Mouse (Mus musculus): ENCODE measurements around the gene Ttc7b. TPM values are rescaled to one million over a fixed set of nuclear protein-coding genes. Genes with fewer than 3 reads are reported as not detected.

Ttc7b gene
- polyA plus RNA-seq, 1 experiment = 149 TPM

DNA sequence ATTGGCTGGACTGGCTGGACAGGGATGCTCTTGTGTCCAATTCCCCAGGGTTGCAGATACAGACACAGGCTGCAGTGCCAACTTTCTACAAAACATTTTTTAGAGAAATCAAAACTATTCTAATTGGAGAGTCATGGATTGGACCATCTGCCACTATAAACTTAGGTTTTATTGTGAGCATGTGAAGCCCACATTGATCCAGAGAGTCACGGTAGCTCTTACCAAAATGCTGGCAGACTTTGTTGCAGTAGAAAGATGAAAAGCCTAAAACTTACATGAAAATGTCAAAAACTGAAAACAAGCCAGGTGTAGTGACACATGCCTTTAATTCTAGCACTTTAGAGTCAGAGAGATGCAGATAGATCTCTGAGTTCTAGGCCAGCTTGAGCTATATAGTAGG lies 84.9 kb downstream of the Ttc7b start:
- WGBS = 61% methylated on average over 1 of the region's 1 CpGs
- Histone ChIP-seq H3K4me3 (replicated peaks; ENCODE audit: insufficient read depth, low read depth, low read length) (no peak overlapping the region), H3K4me1 (ENCODE audit: control insufficient read depth, insufficient read depth, low read length) (no peaks in the 10 kb centered on the region), H3K27me3 (ENCODE audit: control insufficient read depth, insufficient read depth, low read length) (no peaks in the 10 kb centered on the region), H3K27ac (ENCODE audit: insufficient read depth, low read length) (no peak overlapping the region)
- no peak for DNase-seq
- no peak for TF ChIP-seq POLR2A (IDR thresholded peaks at IDR 0.05; ENCODE audit: borderline replicate concordance, insufficient read depth, low read length)
- no peak for TF ChIP-seq CTCF (IDR thresholded peaks at IDR 0.05; ENCODE audit: borderline replicate concordance, insufficient read depth, low read depth, low read length)

GRCm38 (mm10) chr12:100431830-100432229 lies 88.8 kb downstream of the Ttc7b start:
- Histone ChIP-seq H3K27me3 (ENCODE audit: control insufficient read depth, insufficient read depth, low read length) (no peaks in the 10 kb centered on the region), H3K4me3 (replicated peaks; ENCODE audit: insufficient read depth, low read depth, low read length) (no peak overlapping the region), H3K27ac (ENCODE audit: insufficient read depth, low read length) (no peak overlapping the region), H3K4me1 (ENCODE audit: control insufficient read depth, insufficient read depth, low read length) (peaks cover 7% of the 10 kb centered on the region; the same call in 1 of the 2 replicates)
- DNase-seq = no peak
- WGBS = 94% methylated on average over 6 of the region's 6 CpGs
- no peak for TF ChIP-seq POLR2A (IDR thresholded peaks at IDR 0.05; ENCODE audit: borderline replicate concordance, insufficient read depth, low read length)
- no peak for TF ChIP-seq CTCF (IDR thresholded peaks at IDR 0.05; ENCODE audit: borderline replicate concordance, insufficient read depth, low read depth, low read length)

- WGBS = 40% methylated on average over 6 of the region's 6 CpGs
- Histone ChIP-seq H3K27me3 (ENCODE audit: control insufficient read depth, insufficient read depth, low read length) (no peaks in the 10 kb centered on the region), H3K4me3 (replicated peaks; ENCODE audit: insufficient read depth, low read depth, low read length) (no peak overlapping the region), H3K27ac (ENCODE audit: insufficient read depth, low read length) (peak overlapping the region; percentile 51; the same call in 1 of the 2 replicates), H3K4me1 (ENCODE audit: control insufficient read depth, insufficient read depth, low read length) (peaks cover 15% of the 10 kb centered on the region; the same call in 1 of the 2 replicates)
- TF ChIP-seq CTCF (IDR thresholded peaks at IDR 0.05; ENCODE audit: borderline replicate concordance, insufficient read depth, low read depth, low read length) (no peak), POLR2A (IDR thresholded peaks at IDR 0.05; ENCODE audit: borderline replicate concordance, insufficient read depth, low read length) (no peak)
- peak; percentile 41 to 55 for DNase-seq
Observed at GRCm38 (mm10) chr12:100429414-100430114, 91.1 kb downstream of the Ttc7b start.

GRCm38 (mm10) chr12:100428183-100428582 lies 92.4 kb downstream of the Ttc7b start:
- Histone ChIP-seq H3K27ac (ENCODE audit: insufficient read depth, low read length) (no peak overlapping the region), H3K4me3 (replicated peaks; ENCODE audit: insufficient read depth, low read depth, low read length) (no peak overlapping the region), H3K27me3 (ENCODE audit: control insufficient read depth, insufficient read depth, low read length) (no peaks in the 10 kb centered on the region), H3K4me1 (ENCODE audit: control insufficient read depth, insufficient read depth, low read length) (peaks cover 15% of the 10 kb centered on the region; the same call in 1 of the 2 replicates)
- DNase-seq = no peak
- TF ChIP-seq CTCF (IDR thresholded peaks at IDR 0.05; ENCODE audit: borderline replicate concordance, insufficient read depth, low read depth, low read length) = no peak
- no peak for TF ChIP-seq POLR2A (IDR thresholded peaks at IDR 0.05; ENCODE audit: borderline replicate concordance, insufficient read depth, low read length)
- 98% methylated on average over 4 of the region's 4 CpGs for WGBS

GRCm38 (mm10) chr12:100426212-100426611 lies 94.4 kb downstream of the Ttc7b start:
- H3K27ac ChIP-seq (ENCODE audit: insufficient read depth, low read length) = no peak overlapping the region

DNA sequence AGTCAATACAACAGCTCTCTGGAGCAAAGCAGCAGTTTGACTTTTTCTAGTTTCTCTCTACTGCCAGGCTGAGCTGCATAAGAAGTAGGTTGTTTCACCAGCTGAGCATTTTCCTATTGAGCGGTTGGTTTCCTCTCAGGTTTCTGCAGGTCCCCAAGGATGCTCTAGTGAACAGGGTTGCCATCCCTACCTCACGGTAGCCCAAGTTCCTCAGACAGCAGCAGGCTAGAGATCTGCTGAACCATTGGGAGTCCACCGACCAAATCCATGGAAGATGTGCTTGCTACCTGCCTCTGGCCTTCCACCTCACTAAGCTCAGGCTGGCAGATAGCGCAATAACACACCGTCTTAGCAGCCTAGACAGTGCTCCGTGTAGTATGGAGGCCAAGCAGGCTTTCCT lies 95.6 kb downstream of the Ttc7b start:
- TF ChIP-seq POLR2A (IDR thresholded peaks at IDR 0.05; ENCODE audit: borderline replicate concordance, insufficient read depth, low read length) (no peak), CTCF (IDR thresholded peaks at IDR 0.05; ENCODE audit: borderline replicate concordance, insufficient read depth, low read depth, low read length) (no peak)
- H3K27ac ChIP-seq (ENCODE audit: insufficient read depth, low read length) = no peak overlapping the region
- H3K4me3 ChIP-seq (replicated peaks; ENCODE audit: insufficient read depth, low read depth, low read length) = no peak overlapping the region
- 85% methylated on average over 6 of the region's 6 CpGs for WGBS
- DNase-seq = no peak
- H3K4me1 ChIP-seq (ENCODE audit: control insufficient read depth, insufficient read depth, low read length) = peaks cover 29% of the 10 kb centered on the region
- no peaks in the 10 kb centered on the region for H3K27me3 ChIP-seq (ENCODE audit: control insufficient read depth, insufficient read depth, low read length)

More at GRCm38 (mm10) chr12:100426212-100426611, 94.4 kb downstream of the Ttc7b start:
- no peak for TF ChIP-seq POLR2A (IDR thresholded peaks at IDR 0.05; ENCODE audit: borderline replicate concordance, insufficient read depth, low read length)
- no peak for TF ChIP-seq CTCF (IDR thresholded peaks at IDR 0.05; ENCODE audit: borderline replicate concordance, insufficient read depth, low read depth, low read length)
- peaks cover 22% of the 10 kb centered on the region for H3K4me1 ChIP-seq (ENCODE audit: control insufficient read depth, insufficient read depth, low read length)
- H3K4me3 ChIP-seq (replicated peaks; ENCODE audit: insufficient read depth, low read depth, low read length) = no peak overlapping the region
- no peaks in the 10 kb centered on the region for H3K27me3 ChIP-seq (ENCODE audit: control insufficient read depth, insufficient read depth, low read length)
- DNase-seq = no peak
- WGBS = 30% methylated on average over 4 of the region's 4 CpGs

DNA sequence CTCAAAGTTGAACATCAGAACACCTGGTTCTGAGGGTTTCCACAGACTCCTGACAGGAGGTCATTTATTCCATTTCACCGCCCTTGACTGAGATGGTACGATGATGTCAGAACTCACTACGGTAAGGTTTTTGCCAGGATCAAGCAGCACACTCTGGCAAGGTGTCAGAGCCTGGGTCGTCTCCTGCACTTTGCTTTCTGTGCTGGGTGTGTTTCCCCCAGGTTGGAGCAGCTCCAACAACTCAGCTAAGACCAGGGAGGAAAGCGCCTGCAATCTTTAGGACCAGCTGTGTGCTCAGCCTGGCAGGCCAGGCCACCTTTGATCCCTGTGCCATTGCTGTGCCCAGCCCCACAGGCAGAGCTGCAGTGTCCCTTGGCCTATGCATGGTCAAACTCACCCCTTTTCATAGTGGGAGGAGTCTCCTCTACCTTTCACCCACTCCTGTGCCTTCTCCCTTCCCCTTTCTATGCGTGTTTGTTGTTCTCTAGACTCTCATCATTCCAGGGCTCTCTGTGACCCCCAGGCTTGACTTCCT lies 98.3 kb downstream of the Ttc7b start:
- 43% methylated on average over 6 of the region's 6 CpGs for WGBS
- H3K4me3 ChIP-seq (replicated peaks; ENCODE audit: insufficient read depth, low read depth, low read length) = no peak overlapping the region
- no peaks in the 10 kb centered on the region for H3K27me3 ChIP-seq (ENCODE audit: control insufficient read depth, insufficient read depth, low read length)
- H3K4me1 ChIP-seq (ENCODE audit: control insufficient read depth, insufficient read depth, low read length) = peaks cover 27% of the 10 kb centered on the region
- TF ChIP-seq CTCF (IDR thresholded peaks at IDR 0.05; ENCODE audit: borderline replicate concordance, insufficient read depth, low read depth, low read length) (no peak), POLR2A (IDR thresholded peaks at IDR 0.05; ENCODE audit: borderline replicate concordance, insufficient read depth, low read length) (no peak)
- no peak overlapping the region for H3K27ac ChIP-seq (ENCODE audit: insufficient read depth, low read length)
- peak; percentile 37 to 46 for DNase-seq

GRCm38 (mm10) chr12:100421538-100421937 lies 99.1 kb downstream of the Ttc7b start:
- H3K4me1 ChIP-seq (ENCODE audit: control insufficient read depth, insufficient read depth, low read length) = peaks cover 27% of the 10 kb centered on the region
- H3K27me3 ChIP-seq (ENCODE audit: control insufficient read depth, insufficient read depth, low read length) = no peaks in the 10 kb centered on the region
- 29% methylated on average over 6 of the region's 6 CpGs for WGBS
- no peak overlapping the region for H3K4me3 ChIP-seq (replicated peaks; ENCODE audit: insufficient read depth, low read depth, low read length)
- peak; percentile 69 for TF ChIP-seq CTCF (IDR thresholded peaks at IDR 0.05; ENCODE audit: borderline replicate concordance, insufficient read depth, low read depth, low read length)
- TF ChIP-seq POLR2A (IDR thresholded peaks at IDR 0.05; ENCODE audit: borderline replicate concordance, insufficient read depth, low read length) = no peak
- DNase-seq = peak; percentile 67 to 85
- no peak overlapping the region for H3K27ac ChIP-seq (ENCODE audit: insufficient read depth, low read length)

Data from cerebellum, adult 2 months (tissue).